Mouse (Mus musculus) G1E (cell line): ENCODE results near the gene Ogfod2. TPM values are rescaled to one million over a fixed set of nuclear protein-coding genes. Genes with fewer than 3 reads are reported as not detected.

ENCODE experiments used
- ATAC-seq: 2 replicates; pipeline ENCODE4 v1.8.0; 2016; ENCODE audit warnings: mild to moderate bottlenecking; ENCODE audit not compliant: insufficient number of reproducible peaks, poor library complexity, low FRiP score, severe bottlenecking; ENCODE audit errors: extremely low read depth
- DNase-seq: peaks from one replicate; pipeline ENCODE4 v3.0.0; 2012; ENCODE audit warnings: low spot score
- H3K27me3 ChIP-seq: 2 replicates; pipeline ENCODE4 v1.6.1; 2012; ENCODE audit warnings: mild to moderate bottlenecking, low read length, inconsistent platforms; ENCODE audit not compliant: insufficient read depth
- H3K36me3 ChIP-seq: replicated peaks from 2 replicates; pipeline ENCODE3; 2012; ENCODE audit warnings: mild to moderate bottlenecking, inconsistent platforms
- H3K4me1 ChIP-seq: 2 replicates; pipeline ENCODE4 v1.6.1; 2012; ENCODE audit warnings: low read depth, low read length, inconsistent platforms, mixed read lengths; ENCODE audit not compliant: insufficient read depth
- H3K4me3 ChIP-seq: 2 replicates; pipeline ENCODE4 v1.5.1; 2012; ENCODE audit warnings: low read depth, mild to moderate bottlenecking, inconsistent platforms, low read length, moderate library complexity, mixed read lengths
- H3K9me3 ChIP-seq: replicated peaks from 2 replicates; pipeline ENCODE4 v1.6.1; 2012; ENCODE audit warnings: inconsistent platforms
- CTCF ChIP-seq: IDR thresholded peaks from 2 replicates; pipeline ENCODE4 v1.5.1; 2012; ENCODE audit warnings: low read depth, low read length, inconsistent platforms, mixed read lengths
- GATA1 ChIP-seq: IDR thresholded peaks from 2 replicates; pipeline ENCODE4 v1.6.1; 2012; ENCODE audit warnings: borderline replicate concordance, low read length, inconsistent platforms, mixed read lengths
- GATA2 ChIP-seq: IDR thresholded peaks from 2 replicates; pipeline ENCODE4 v1.6.1; 2012; ENCODE audit warnings: low read depth, low read length, inconsistent platforms, borderline replicate concordance
- POLR2AphosphoS5 ChIP-seq: IDR thresholded peaks from 2 replicates; pipeline ENCODE4 v1.6.1; 2012; ENCODE audit warnings: low read depth, low read length, inconsistent platforms; ENCODE audit not compliant: insufficient replicate concordance
- TAL1 ChIP-seq: conservative IDR thresholded peaks from 2 replicates; pipeline ENCODE4 v1.6.1; 2012; ENCODE audit warnings: low read depth, low read length, inconsistent platforms, mixed read lengths
- polyA plus RNA-seq: library from polyadenylated mRNA; stranded (reverse); fragments of >175 nt; gene quantifications from 2 replicates; pipeline ENCODE4 v1.2.3, GENCODE M21; 2012
- total RNA-seq, 2 experiments: library from RNA; stranded (forward) in 1 of 2; stranded (reverse) in 1 of 2; fragments of 200-1000 nt in 1 of 2; fragments of >200 nt in 1 of 2; fragmentation: Nextera tagmentation in 1 of 2; gene quantifications; 2 replicates each; pipeline ENCODE4 v1.2.3; 2014 to 2017

Ogfod2 gene
- total and polyA plus RNA-seq, 3 experiments, result 14.9 to 60.2 (median 28.1) TPM

GRCm38 (mm10) chr5:124093120-124093794, 18.8 kb upstream of the Ogfod2 start:
- TF ChIP-seq GATA2 (no peak), CTCF (no peak), GATA1 (no peak), TAL1 (no peak), POLR2AphosphoS5 (no peak)
- Histone ChIP-seq H3K27me3 (peaks cover 11% of the 10 kb centered on the region), H3K4me3 (no peak overlapping the region), H3K4me1 (peaks cover 58% of the 10 kb centered on the region), H3K36me3 (no peaks in the 10 kb centered on the region), H3K9me3 (no peaks in the 10 kb centered on the region)
- DNase-seq (no peak), ATAC-seq (no peak)

DNA sequence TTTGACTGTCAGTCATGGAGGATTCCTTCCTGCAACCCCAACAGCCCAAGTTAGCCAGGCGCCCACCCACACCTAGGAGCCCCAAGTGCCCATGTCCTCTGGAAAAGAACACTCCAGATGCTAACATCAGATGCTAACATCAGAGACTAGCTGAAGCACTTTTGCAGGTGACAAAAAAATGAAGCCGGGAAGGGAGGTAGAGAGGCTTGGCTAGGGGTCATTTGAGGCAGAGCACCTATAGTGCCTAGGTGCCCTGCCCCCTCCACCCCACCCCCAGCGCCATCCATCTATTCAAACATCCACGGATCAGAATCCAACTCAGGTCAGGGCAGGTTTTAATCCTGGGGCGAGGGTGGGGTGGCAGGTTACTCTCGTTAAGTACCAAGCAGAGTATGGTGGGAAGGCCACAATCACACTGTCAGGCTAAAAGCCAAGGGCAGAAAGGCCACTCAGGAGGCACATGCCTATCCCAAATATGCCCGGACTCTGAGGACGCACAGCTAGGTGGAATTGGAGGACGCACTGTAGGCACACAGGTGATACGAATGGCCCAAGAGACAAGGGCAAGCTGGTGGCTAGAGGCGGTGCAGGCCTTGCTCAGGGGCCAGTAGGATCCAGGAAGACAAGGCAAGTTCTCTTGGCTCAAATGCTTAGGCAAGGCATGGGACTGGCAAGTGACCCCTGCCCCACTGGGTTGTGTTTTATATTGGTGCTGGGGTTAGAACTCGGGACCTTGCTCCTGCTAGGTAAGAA, 18.1 kb upstream of the Ogfod2 start:
- H3K27me3 ChIP-seq, result peaks cover 15% of the 10 kb centered on the region
- no peaks in the 10 kb centered on the region; the same call in 1 of the 2 replicates for H3K9me3 ChIP-seq
- TF ChIP-seq GATA2 (no peak), TAL1 (no peak), GATA1 (no peak), CTCF (no peak), POLR2AphosphoS5 (no peak)
- ATAC-seq (no peak), DNase-seq (no peak)
- H3K36me3 ChIP-seq, result no peaks in the 10 kb centered on the region
- H3K4me1 ChIP-seq, result peaks cover 58% of the 10 kb centered on the region
- no peak overlapping the region for H3K4me3 ChIP-seq

DNA sequence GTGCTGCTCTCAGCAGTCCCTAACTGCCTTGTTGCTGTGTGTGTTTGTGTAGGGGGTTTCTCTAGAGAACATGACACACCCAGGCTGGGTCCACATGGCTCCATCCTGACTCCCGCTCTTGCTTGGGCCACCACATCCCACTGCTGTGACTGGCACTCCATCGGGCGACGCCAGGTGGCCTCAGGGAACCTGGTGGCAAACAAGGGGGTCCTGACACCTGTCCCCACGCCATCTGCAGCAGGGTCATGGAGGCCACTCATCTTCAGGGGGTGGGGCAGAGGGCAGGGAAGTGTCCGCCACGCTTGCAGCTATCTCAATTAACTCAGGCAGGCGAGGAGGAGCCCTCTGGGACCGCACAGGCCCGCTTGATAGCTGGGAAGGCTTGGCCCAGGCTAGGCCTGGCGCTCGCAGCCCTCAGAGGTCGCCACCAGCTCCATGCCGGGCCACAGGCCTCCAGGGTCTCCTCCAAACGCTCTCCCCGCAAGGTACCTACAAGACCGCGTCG, 17.0 kb upstream of the Ogfod2 start:
- peaks cover 52% of the 10 kb centered on the region for H3K4me1 ChIP-seq
- H3K36me3 ChIP-seq, result no peaks in the 10 kb centered on the region
- H3K9me3 ChIP-seq, result no peaks in the 10 kb centered on the region; the same call in 1 of the 2 replicates
- H3K27me3 ChIP-seq, result peaks cover 20% of the 10 kb centered on the region
- DNase-seq (no peak), ATAC-seq (no peak)
- no peak for TF ChIP-seq POLR2AphosphoS5
- no peak for TF ChIP-seq TAL1
- TF ChIP-seq GATA1, result no peak
- TF ChIP-seq CTCF, result no peak
- no peak for TF ChIP-seq GATA2
- peak overlapping the region; percentile 73 for H3K4me3 ChIP-seq

GRCm38 (mm10) chr5:124095596-124096232, 16.4 kb upstream of the Ogfod2 start, which contains the start of gene Abcb9:
Gene Abcb9, minus strand, starts transcription at chr5:124095798.
- no peak for TF ChIP-seq CTCF
- Histone ChIP-seq H3K27me3 (peaks cover 20% of the 10 kb centered on the region), H3K4me1 (peaks cover 51% of the 10 kb centered on the region), H3K36me3 (no peaks in the 10 kb centered on the region), H3K4me3 (peak within 1 kb of the TSS; percentile 73), H3K9me3 (no peaks in the 10 kb centered on the region; the same call in 1 of the 2 replicates)
- DNase-seq, result peak; percentile 84
- peak; percentile 91 for ATAC-seq

DNA sequence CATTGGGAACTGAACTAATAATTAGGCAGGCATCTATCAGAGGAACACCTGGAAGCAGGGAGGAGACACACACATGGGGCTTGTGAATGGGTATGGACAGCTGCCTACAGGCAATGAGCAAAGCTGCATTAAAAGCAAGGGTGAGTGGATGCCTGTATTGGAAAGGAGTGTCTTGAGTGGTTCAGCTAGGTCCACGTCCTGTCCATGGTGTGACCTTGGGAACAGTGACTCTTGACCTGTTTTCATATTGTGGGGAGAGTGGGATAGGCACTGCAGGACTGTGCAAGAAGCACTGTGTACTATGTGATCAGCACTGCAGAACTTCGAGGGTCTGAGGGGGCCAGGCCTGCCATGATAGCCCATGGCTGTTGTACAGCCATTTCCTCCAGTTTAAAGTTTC, 13.2 kb upstream of the Ogfod2 start:
- ATAC-seq, result no peak
- Histone ChIP-seq H3K9me3 (no peaks in the 10 kb centered on the region; the same call in 1 of the 2 replicates), H3K27me3 (peaks cover 16% of the 10 kb centered on the region), H3K36me3 (no peaks in the 10 kb centered on the region), H3K4me3 (no peak overlapping the region), H3K4me1 (peaks cover 25% of the 10 kb centered on the region)
- no peak for DNase-seq
- TF ChIP-seq CTCF, result no peak
- no peak for TF ChIP-seq POLR2AphosphoS5
- TF ChIP-seq TAL1, result no peak
- no peak for TF ChIP-seq GATA2
- TF ChIP-seq GATA1, result no peak
